Mouse (Mus musculus): Measurements from ENCODE around the gene B4galt1. TPM values are rescaled to one million over a fixed set of nuclear protein-coding genes. Genes with fewer than 3 reads are reported as not detected.
A peak's percentile ranks its signal among the peaks of the same experiment; 100 is the strongest.

Gene B4galt1
- polyA plus RNA-seq, 1 experiment = 33.0 TPM

GRCm38 (mm10) chr4:40823151-40823550 lies 30.7 kb downstream of the B4galt1 start:
- Histone ChIP-seq H3K27ac (replicated peaks; ENCODE audit: low read depth, low read length) (no peak overlapping the region), H3K4me3 (ENCODE audit: insufficient read depth, low read depth, low read length) (no peak overlapping the region), H3K4me1 (ENCODE audit: control insufficient read depth, insufficient read depth, insufficient read length, low read length) (peaks cover 18% of the 10 kb centered on the region; the same call in 1 of the 2 replicates)

GRCm38 (mm10) chr4:40821303-40822023 lies 32.3 kb downstream of the B4galt1 start:
- Histone ChIP-seq H3K4me3 (ENCODE audit: insufficient read depth, low read depth, low read length) (no peak overlapping the region), H3K4me1 (ENCODE audit: control insufficient read depth, insufficient read depth, insufficient read length, low read length) (peaks cover 12% of the 10 kb centered on the region), H3K27ac (replicated peaks; ENCODE audit: low read depth, low read length) (no peak overlapping the region)

DNA sequence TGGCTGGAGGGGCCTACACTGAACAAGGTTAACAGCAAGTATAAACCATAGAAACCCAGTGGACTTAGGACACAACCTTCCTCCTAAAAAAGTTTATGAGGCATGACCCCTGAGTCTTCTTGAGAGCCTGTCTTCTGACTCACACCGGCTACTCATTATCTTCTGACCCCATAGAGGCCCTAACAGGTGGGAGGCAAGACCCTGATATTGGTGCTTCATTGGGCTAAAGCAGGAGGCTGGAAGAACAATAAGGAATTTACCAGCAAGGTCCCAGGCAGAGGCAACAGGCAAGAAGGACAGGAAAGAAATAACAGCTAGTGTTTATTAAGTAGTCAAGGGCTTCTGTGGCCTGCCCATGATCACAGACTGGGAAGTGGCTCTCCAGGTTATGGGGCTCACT lies 32.9 kb downstream of the B4galt1 start:
- no peak overlapping the region for H3K4me3 ChIP-seq (ENCODE audit: insufficient read depth, low read depth, low read length)
- no peak overlapping the region for H3K27ac ChIP-seq (replicated peaks; ENCODE audit: low read depth, low read length)
- peaks cover 12% of the 10 kb centered on the region for H3K4me1 ChIP-seq (ENCODE audit: control insufficient read depth, insufficient read depth, insufficient read length, low read length)

GRCm38 (mm10) chr4:40820024-40820423 lies 33.8 kb downstream of the B4galt1 start:
- H3K27ac ChIP-seq (replicated peaks; ENCODE audit: low read depth, low read length) = peak overlapping the region; percentile 75
- peaks cover 9% of the 10 kb centered on the region for H3K4me1 ChIP-seq (ENCODE audit: control insufficient read depth, insufficient read depth, insufficient read length, low read length)
- H3K4me3 ChIP-seq (ENCODE audit: insufficient read depth, low read depth, low read length) = no peak overlapping the region

- Histone ChIP-seq H3K4me3 (ENCODE audit: insufficient read depth, low read depth, low read length) (no peak overlapping the region), H3K4me1 (ENCODE audit: control insufficient read depth, insufficient read depth, insufficient read length, low read length) (peaks cover 9% of the 10 kb centered on the region), H3K27ac (replicated peaks; ENCODE audit: low read depth, low read length) (no peak overlapping the region)
Measured at GRCm38 (mm10) chr4:40819151-40819550, 34.7 kb downstream of the B4galt1 start.

- Histone ChIP-seq H3K27ac (replicated peaks; ENCODE audit: low read depth, low read length) (no peak overlapping the region), H3K4me3 (ENCODE audit: insufficient read depth, low read depth, low read length) (no peak overlapping the region), H3K4me1 (ENCODE audit: control insufficient read depth, insufficient read depth, insufficient read length, low read length) (peaks cover 9% of the 10 kb centered on the region)
Measured at GRCm38 (mm10) chr4:40818421-40818820, 35.4 kb downstream of the B4galt1 start.

GRCm38 (mm10) chr4:40817936-40818335 lies 35.9 kb downstream of the B4galt1 start:
- Histone ChIP-seq H3K4me1 (ENCODE audit: control insufficient read depth, insufficient read depth, insufficient read length, low read length) (peaks cover 9% of the 10 kb centered on the region), H3K4me3 (ENCODE audit: insufficient read depth, low read depth, low read length) (no peak overlapping the region), H3K27ac (replicated peaks; ENCODE audit: low read depth, low read length) (no peak overlapping the region)

GRCm38 (mm10) chr4:40815775-40816372 lies 37.9 kb downstream of the B4galt1 start:
- 0 out of 2 replicates have a peak overlapping the region, but pooled peaks have one; percentile 11 for H3K27ac ChIP-seq (replicated peaks; ENCODE audit: low read depth, low read length)
- peaks cover 9% of the 10 kb centered on the region for H3K4me1 ChIP-seq (ENCODE audit: control insufficient read depth, insufficient read depth, insufficient read length, low read length)
- no peak overlapping the region for H3K4me3 ChIP-seq (ENCODE audit: insufficient read depth, low read depth, low read length)

GRCm38 (mm10) chr4:40815120-40815519 lies 38.7 kb downstream of the B4galt1 start:
- Histone ChIP-seq H3K4me3 (ENCODE audit: insufficient read depth, low read depth, low read length) (no peak overlapping the region), H3K4me1 (ENCODE audit: control insufficient read depth, insufficient read depth, insufficient read length, low read length) (peaks cover 9% of the 10 kb centered on the region), H3K27ac (replicated peaks; ENCODE audit: low read depth, low read length) (0 out of 2 replicates have a peak overlapping the region, but pooled peaks have one; percentile 21)

DNA sequence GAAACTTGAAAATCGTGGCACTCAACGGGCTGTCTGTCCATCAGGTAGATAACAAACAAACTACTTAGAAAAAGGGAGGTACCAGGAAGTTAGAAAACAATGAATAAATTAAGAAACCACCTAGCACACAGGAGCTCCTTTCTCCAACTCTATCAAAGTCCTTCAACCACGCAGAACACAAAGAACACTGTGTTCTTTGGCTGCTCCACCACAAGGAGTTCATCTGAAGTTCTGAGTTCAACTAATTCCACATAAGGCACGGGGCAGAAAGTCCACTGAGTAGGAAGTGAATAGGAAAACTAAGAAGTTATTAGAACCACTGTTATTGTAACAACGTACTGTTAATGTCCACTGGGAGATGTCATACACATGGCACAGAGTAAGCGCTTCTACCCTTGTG lies 39.4 kb downstream of the B4galt1 start:
- Histone ChIP-seq H3K4me3 (ENCODE audit: insufficient read depth, low read depth, low read length) (no peak overlapping the region), H3K4me1 (ENCODE audit: control insufficient read depth, insufficient read depth, insufficient read length, low read length) (peaks cover 9% of the 10 kb centered on the region), H3K27ac (replicated peaks; ENCODE audit: low read depth, low read length) (no peak overlapping the region; the same call in 1 of the 2 replicates)

GRCm38 (mm10) chr4:40812891-40813290 lies 40.9 kb downstream of the B4galt1 start:
- no peak overlapping the region for H3K27ac ChIP-seq (replicated peaks; ENCODE audit: low read depth, low read length)
- no peak overlapping the region for H3K4me3 ChIP-seq (ENCODE audit: insufficient read depth, low read depth, low read length)
- H3K4me1 ChIP-seq (ENCODE audit: control insufficient read depth, insufficient read depth, insufficient read length, low read length) = peaks cover 5% of the 10 kb centered on the region

GRCm38 (mm10) chr4:40810481-40810880 lies 43.3 kb downstream of the B4galt1 start:
- H3K27ac ChIP-seq (replicated peaks; ENCODE audit: low read depth, low read length) = no peak overlapping the region
- no peak overlapping the region for H3K4me3 ChIP-seq (ENCODE audit: insufficient read depth, low read depth, low read length)
- 0 out of 2 replicates have a peak, but pooled peaks cover 2% of the 10 kb centered on the region for H3K4me1 ChIP-seq (ENCODE audit: control insufficient read depth, insufficient read depth, insufficient read length, low read length)

DNA sequence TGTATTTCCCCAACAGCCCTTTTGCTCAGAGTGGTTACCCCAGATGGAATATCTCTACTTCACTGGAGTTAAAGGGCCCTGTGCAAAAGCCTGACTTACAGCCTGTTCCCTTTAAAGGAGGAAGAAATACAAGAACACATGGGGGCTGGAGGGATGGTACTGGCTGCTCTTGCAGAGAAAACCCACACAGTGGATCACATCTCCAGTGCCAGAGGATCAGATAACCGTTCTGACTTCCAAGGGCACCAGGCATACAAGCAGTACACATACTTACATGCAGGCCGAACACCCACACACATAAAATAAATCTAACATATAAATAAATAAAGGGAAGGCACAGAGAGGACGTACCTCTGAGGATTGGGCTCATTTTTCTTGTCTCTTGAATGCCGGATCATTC lies 46.4 kb downstream of the B4galt1 start:
- no peak overlapping the region for H3K27ac ChIP-seq (replicated peaks; ENCODE audit: low read depth, low read length)
- 0 out of 2 replicates have a peak, but pooled peaks cover 2% of the 10 kb centered on the region for H3K4me1 ChIP-seq (ENCODE audit: control insufficient read depth, insufficient read depth, insufficient read length, low read length)

GRCm38 (mm10) chr4:40805401-40805800 lies 48.4 kb downstream of the B4galt1 start:
- peaks cover 12% of the 10 kb centered on the region; the same call in 1 of the 2 replicates for H3K4me1 ChIP-seq (ENCODE audit: control insufficient read depth, insufficient read depth, insufficient read length, low read length)
- H3K27ac ChIP-seq (replicated peaks; ENCODE audit: low read depth, low read length) = no peak overlapping the region
- no peak overlapping the region for H3K4me3 ChIP-seq (ENCODE audit: insufficient read depth, low read depth, low read length)

More for the DNA sequence above, 46.4 kb downstream of the B4galt1 start:
- H3K4me3 ChIP-seq (ENCODE audit: insufficient read depth, low read depth, low read length) = no peak overlapping the region

DNA sequence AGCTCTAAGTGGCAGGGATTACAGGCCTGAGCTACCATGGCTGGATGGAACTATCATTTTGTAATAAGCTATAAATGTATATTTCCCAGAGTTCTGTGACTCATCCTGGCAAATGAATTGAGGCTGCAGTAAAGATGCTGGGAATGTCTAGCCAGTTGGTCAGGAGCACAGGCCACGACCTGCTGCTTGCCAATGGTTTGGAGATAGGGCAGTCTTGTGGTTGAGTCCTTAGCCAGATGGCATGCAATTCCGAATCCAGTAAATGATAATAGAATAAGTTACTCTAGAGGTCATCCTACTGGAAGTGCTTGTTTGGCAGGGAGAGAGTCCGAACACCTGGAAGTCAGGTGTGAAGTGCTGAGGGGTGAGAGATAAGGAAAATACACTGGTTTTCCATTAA lies 51.0 kb downstream of the B4galt1 start:
- H3K4me1 ChIP-seq (ENCODE audit: control insufficient read depth, insufficient read depth, insufficient read length, low read length) = peaks cover 19% of the 10 kb centered on the region; the same call in 1 of the 2 replicates
- no peak overlapping the region for H3K4me3 ChIP-seq (ENCODE audit: insufficient read depth, low read depth, low read length)
- peak overlapping the region; percentile 94 for H3K27ac ChIP-seq (replicated peaks; ENCODE audit: low read depth, low read length)

DNA sequence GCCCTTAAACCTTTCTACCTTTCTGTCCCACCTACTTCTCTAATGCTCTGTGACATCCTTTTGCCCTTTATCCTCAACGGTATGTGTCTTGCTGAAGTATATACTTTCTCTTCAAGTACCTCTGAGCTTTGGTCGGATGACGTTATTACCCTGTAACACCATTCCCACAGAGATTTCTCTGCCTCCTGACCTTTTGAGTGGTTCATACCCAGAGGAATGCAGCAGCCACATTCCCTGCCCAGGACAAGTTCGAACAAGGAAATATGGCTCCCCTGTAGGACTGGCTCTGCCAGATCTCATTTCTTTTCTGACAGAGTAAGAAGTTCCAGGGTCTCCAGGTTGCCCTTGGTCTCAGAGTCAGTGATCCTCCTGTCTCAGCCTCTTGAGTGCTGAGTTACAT lies 51.9 kb downstream of the B4galt1 start:
- peak overlapping the region; percentile 94 for H3K27ac ChIP-seq (replicated peaks; ENCODE audit: low read depth, low read length)
- no peak overlapping the region for H3K4me3 ChIP-seq (ENCODE audit: insufficient read depth, low read depth, low read length)
- peaks cover 19% of the 10 kb centered on the region; the same call in 1 of the 2 replicates for H3K4me1 ChIP-seq (ENCODE audit: control insufficient read depth, insufficient read depth, insufficient read length, low read length)

Data from brown adipose tissue, adult 24 weeks (tissue).